ENCODE assay signal across 9 mouse cellular contexts in the genomic region with DNA sequence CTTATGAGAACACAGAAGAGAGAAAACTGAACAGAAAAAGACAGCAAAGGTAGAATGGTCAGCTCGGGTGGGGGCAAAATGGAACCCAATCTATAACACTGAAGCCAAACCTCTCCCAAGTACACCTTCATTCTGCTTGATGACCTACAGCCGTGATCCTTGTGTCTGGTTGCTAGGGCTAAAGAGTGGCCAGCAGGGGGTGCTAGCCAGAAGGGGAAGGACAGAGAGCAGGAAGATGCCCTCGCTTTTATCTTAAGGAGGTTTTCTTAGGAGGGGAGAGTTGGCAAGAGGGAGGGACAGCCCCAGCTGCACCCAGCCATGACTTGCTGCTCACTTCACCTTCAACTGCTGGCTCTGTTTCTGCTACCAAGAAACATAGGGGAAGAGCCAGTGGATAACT. TPM values are rescaled to one million over a fixed set of nuclear protein-coding genes. Genes with fewer than 3 reads are reported as not detected.
DNase-seq lines count a peak whose midpoint lies in the region; ATAC-seq and TF ChIP-seq lines count a peak whose summit lies in the region.
"Had no signal": no experiment of that assay in that cellular context is flagged by ENCODE, and none has a peak within 500 bp of the region (broad histone marks: within the 10 kb centered on the region; RNA-seq: fewer than 3 reads in every experiment).

No protein-coding gene starts in this region.

- H3K27me3 ChIP-seq in neural tube, embryonic 15.5 days (replicated peaks) = no peaks in the 10 kb centered on the region
- no peaks in the 10 kb centered on the region for H3K27me3 ChIP-seq in liver, postnatal 0 days (ENCODE audit: insufficient read depth, low read length)
- H3K27me3 ChIP-seq: hindbrain, embryonic 15.5 days had no signal

- no peaks in the 10 kb centered on the region for H3K4me1 ChIP-seq in neural tube, embryonic 15.5 days
- no peaks in the 10 kb centered on the region for H3K4me1 ChIP-seq in liver, postnatal 0 days (ENCODE audit: insufficient read depth)
- H3K4me1 ChIP-seq: hindbrain, embryonic 15.5 days had no signal

- peaks cover 84% of the 10 kb centered on the region for H3K36me3 ChIP-seq in neural tube, embryonic 15.5 days
- peaks cover 77% of the 10 kb centered on the region for H3K36me3 ChIP-seq in liver, postnatal 0 days (replicated peaks; ENCODE audit: insufficient read depth, low read length)

- 42% methylated on average over 3 of the region's 3 CpGs for WGBS in neural tube, embryonic 15.5 days
- WGBS in liver, postnatal 0 days (ENCODE audit: insufficient replicate concordance) = 32% methylated on average over 3 of the region's 3 CpGs

- no peak for ATAC-seq in neural tube, embryonic 15.5 days (ENCODE audit: low FRiP score)
- peak; percentile 86 for ATAC-seq in inflammation-experienced regulatory T-cells, adult 6 months
- 0 out of 2 replicates have a peak, but pooled peaks have one; percentile 38 for ATAC-seq in liver, postnatal 0 days

- peak; percentile 92 for TF ChIP-seq CTCF in liver, postnatal 0 days (IDR thresholded peaks at IDR 0.05; ENCODE audit: low read depth)

- no peaks in the 10 kb centered on the region for H3K9me3 ChIP-seq in neural tube, embryonic 15.5 days (replicated peaks)
- H3K9me3 ChIP-seq in liver, postnatal 0 days (ENCODE audit: low read length) = no peaks in the 10 kb centered on the region
- H3K9me3 ChIP-seq: hindbrain, embryonic 15.5 days had no signal

- no peak overlapping the region for H3K9ac ChIP-seq in neural tube, embryonic 15.5 days (replicated peaks)
- no peak overlapping the region for H3K9ac ChIP-seq in liver, postnatal 0 days (replicated peaks)
- H3K9ac ChIP-seq: hindbrain, embryonic 15.5 days had no signal

- H3K4me2 ChIP-seq in neural tube, embryonic 15.5 days = no peak overlapping the region
- no peak overlapping the region for H3K4me2 ChIP-seq in liver, postnatal 0 days (ENCODE audit: low read depth, low read length)
- H3K4me2 ChIP-seq: hindbrain, embryonic 15.5 days had no signal

- H3K27ac ChIP-seq in neural tube, embryonic 15.5 days (replicated peaks) = no peak overlapping the region
- no peak overlapping the region for H3K27ac ChIP-seq in liver, postnatal 0 days (ENCODE audit: low read depth)
- H3K27ac ChIP-seq: hindbrain, embryonic 15.5 days had no signal

- peak; percentile 61 for DNase-seq in neural tube, embryonic 10.5 days (ENCODE audit: extremely low spot score, low spot score)
- DNase-seq in adrenal gland, adult (ENCODE audit: inconsistent age in 2 of 2, low spot score in 1 of 2) = peak; percentile 75 to 88
- DNase-seq in embryo, embryonic 11 days = peak; percentile 68
- DNase-seq in liver, postnatal 0 days = peak; percentile 80
- peak; percentile 72 for DNase-seq in right cerebral cortex, postnatal 14 days
- DNase-seq in urinary bladder, postnatal 4 days (ENCODE audit: low spot score in 2 of 2) = peak; percentile 39 to 72

- no peak for TF ChIP-seq EP300 in liver, postnatal 0 days (IDR thresholded peaks at IDR 0.05; ENCODE audit: low read depth)

- no peak overlapping the region for H3K4me3 ChIP-seq in neural tube, embryonic 15.5 days (replicated peaks)
- no peak overlapping the region for H3K4me3 ChIP-seq in liver, postnatal 0 days (ENCODE audit: low read depth, low read length)
- H3K4me3 ChIP-seq: hindbrain, embryonic 15.5 days had no signal

RNA-seq across cellular contexts. Expression of a gene that starts 15.9 kb away (rescaled TPM):
- 70.3 and 72.4 TPM in 2 replicates for polyA plus RNA-seq in neural tube, embryonic 15.5 days (2015; fragmentation: Nextera tagmentation; extraction: Ambion mirVana)
- 10 to 100 TPM; 29.9 to 40.2 (median 31.2) TPM for polyA plus RNA-seq in inflammation-experienced regulatory T-cells, adult 6 months (2017; shearing (Covaris generic))
- 18.1 and 22.7 TPM in 2 replicates for polyA plus RNA-seq in liver, postnatal 0 days (2015; fragmentation: Nextera tagmentation; extraction: Ambion mirVana)

RNA-seq across cellular contexts. Expression of a gene that starts 35.0 kb away (rescaled TPM):
- polyA plus RNA-seq in neural tube, embryonic 15.5 days (2015; fragmentation: Nextera tagmentation; extraction: Ambion mirVana) = 299 and 302 TPM in 2 replicates
- polyA plus RNA-seq in inflammation-experienced regulatory T-cells, adult 6 months (2017; shearing (Covaris generic)) = 100 to 1,000 TPM; 258 to 310 (median 262) TPM
- 55.7 and 61.2 TPM in 2 replicates for polyA plus RNA-seq in liver, postnatal 0 days (2015; fragmentation: Nextera tagmentation; extraction: Ambion mirVana)

RNA-seq across cellular contexts. Expression of a gene that starts 44.6 kb away (rescaled TPM):
- polyA plus RNA-seq in neural tube, embryonic 15.5 days (2015; fragmentation: Nextera tagmentation; extraction: Ambion mirVana) = 0.20 and 0.75 TPM in 2 replicates
- 100 to 1,000 TPM in 2 of 3 experiments, 10 to 100 TPM in 1; 73.7 to 122 (median 117) TPM for polyA plus RNA-seq in inflammation-experienced regulatory T-cells, adult 6 months (2017; shearing (Covaris generic))
- 1.8 and 2.0 TPM in 2 replicates for polyA plus RNA-seq in liver, postnatal 0 days (2015; fragmentation: Nextera tagmentation; extraction: Ambion mirVana)

Comparison
In these comparisons a context has a peak if more than half of its experiments do, and no peak if none do; other contexts are left out.
1. RNA of a gene that starts 44.6 kb away (polyA plus RNA-seq): 73.7 to 122 TPM in inflammation-experienced regulatory T-cells, adult 6 months; 1.8 to 2.0 TPM in liver, postnatal 0 days and 0.20 to 0.75 TPM in neural tube, embryonic 15.5 days; every median in the first group is over 10 times any median in the second.
2. Peak in every context shown above with its lines, with median percentiles within 50 percentile points of each other: DNase-seq.